Mouse (Mus musculus): ENCODE measurements around the gene Tbc1d8. TPM values are rescaled to one million over a fixed set of nuclear protein-coding genes. Genes with fewer than 3 reads are reported as not detected.

The Tbc1d8 gene
- total RNA-seq, 2 experiments from 2014 or later = 10.6 to 14.3 TPM

DNA sequence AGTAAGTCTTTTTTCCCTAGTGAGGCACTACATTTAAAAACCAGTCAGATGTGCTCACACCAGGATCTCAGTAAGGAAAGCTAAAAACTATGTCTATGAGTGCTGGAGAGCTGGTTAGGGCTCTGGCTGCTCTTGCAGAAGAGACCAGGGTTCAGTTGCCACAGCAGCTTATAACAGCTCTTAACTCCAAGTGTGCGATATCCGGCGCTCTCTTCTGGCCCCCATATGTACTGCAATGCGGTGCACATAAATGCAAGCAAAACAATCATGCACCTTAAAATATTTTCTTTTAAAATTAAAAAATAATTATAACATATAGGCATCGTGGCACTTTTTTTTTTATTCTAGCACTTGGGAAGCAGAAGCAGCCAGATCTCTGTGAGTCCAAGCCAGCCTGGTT, 49.5 kb downstream of the Tbc1d8 start:
- H3K27ac ChIP-seq = no peak overlapping the region
- no peak for DNase-seq (ENCODE audit: low spot score in 2 of 2)
- TF ChIP-seq CTCF (conservative IDR thresholded peaks at IDR 0.05) = peak; percentile 29

GRCm38 (mm10) chr1:39428280-39428679, 50.3 kb downstream of the Tbc1d8 start:
- H3K27ac ChIP-seq = no peak overlapping the region
- no peak for TF ChIP-seq CTCF (conservative IDR thresholded peaks at IDR 0.05)
- no peak overlapping the region for H3K4me3 ChIP-seq
- no peak for DNase-seq (ENCODE audit: low spot score in 2 of 2)

More for the DNA sequence above, 49.5 kb downstream of the Tbc1d8 start:
- no peak overlapping the region for H3K4me3 ChIP-seq

GRCm38 (mm10) chr1:39425497-39425896, 53.1 kb downstream of the Tbc1d8 start:
- no peak overlapping the region for H3K4me3 ChIP-seq
- DNase-seq (ENCODE audit: low spot score in 2 of 2) = no peak
- no peak for TF ChIP-seq CTCF (conservative IDR thresholded peaks at IDR 0.05)
- H3K27ac ChIP-seq = no peak overlapping the region

DNA sequence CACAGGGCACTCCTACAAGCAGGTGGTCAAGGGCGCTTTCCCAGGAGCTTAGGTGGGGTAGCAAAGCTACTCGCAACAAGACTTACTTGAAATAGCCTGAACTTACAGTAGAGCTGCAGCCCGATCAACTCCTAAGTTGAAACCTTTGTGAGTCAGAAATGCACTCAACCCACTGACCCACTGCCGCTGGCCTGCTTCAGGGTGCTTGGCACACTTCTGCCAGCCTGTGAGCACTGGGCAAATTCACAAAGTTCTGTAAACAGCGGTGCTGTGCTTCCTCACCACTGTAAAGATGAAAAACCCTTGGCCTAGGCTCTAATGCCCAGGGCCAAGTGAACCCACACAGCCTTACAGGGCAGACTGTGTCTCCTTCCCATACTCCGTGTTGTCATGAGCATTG, 57.6 kb downstream of the Tbc1d8 start:
- TF ChIP-seq CTCF (conservative IDR thresholded peaks at IDR 0.05) = no peak
- Histone ChIP-seq H3K4me3 (no peak overlapping the region), H3K27ac (no peak overlapping the region)
- no peak for DNase-seq (ENCODE audit: low spot score in 2 of 2)

GRCm38 (mm10) chr1:39418852-39419251, 59.7 kb downstream of the Tbc1d8 start:
- Histone ChIP-seq H3K27ac (no peak overlapping the region), H3K4me3 (no peak overlapping the region)
- DNase-seq (ENCODE audit: low spot score in 2 of 2) = no peak
- no peak for TF ChIP-seq CTCF (conservative IDR thresholded peaks at IDR 0.05)

DNA sequence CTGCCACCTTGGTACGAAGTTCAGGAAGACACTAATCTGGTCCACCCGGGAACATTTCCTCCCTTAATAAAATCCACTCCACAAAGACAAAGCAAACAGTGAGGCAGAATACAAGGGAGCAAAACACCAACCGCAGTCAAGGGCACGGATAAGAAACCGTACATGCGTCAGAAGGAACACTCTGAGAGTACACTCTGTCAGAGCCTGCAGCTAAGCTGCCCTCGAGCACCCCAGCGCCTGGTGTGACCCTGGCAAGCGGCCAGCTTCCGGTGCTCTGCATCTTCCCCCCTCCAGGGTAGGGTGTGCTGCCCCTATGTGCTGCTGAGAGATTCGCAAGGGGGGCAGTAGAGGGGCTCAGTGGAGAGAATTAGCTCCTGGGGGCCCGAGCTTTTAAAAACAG, 60.7 kb downstream of the Tbc1d8 start:
- no peak overlapping the region for H3K4me3 ChIP-seq
- H3K27ac ChIP-seq = no peak overlapping the region
- DNase-seq (ENCODE audit: low spot score in 2 of 2) = no peak
- TF ChIP-seq CTCF (conservative IDR thresholded peaks at IDR 0.05) = 0 out of 2 replicates have a peak, but pooled peaks have one; percentile 6

DNA sequence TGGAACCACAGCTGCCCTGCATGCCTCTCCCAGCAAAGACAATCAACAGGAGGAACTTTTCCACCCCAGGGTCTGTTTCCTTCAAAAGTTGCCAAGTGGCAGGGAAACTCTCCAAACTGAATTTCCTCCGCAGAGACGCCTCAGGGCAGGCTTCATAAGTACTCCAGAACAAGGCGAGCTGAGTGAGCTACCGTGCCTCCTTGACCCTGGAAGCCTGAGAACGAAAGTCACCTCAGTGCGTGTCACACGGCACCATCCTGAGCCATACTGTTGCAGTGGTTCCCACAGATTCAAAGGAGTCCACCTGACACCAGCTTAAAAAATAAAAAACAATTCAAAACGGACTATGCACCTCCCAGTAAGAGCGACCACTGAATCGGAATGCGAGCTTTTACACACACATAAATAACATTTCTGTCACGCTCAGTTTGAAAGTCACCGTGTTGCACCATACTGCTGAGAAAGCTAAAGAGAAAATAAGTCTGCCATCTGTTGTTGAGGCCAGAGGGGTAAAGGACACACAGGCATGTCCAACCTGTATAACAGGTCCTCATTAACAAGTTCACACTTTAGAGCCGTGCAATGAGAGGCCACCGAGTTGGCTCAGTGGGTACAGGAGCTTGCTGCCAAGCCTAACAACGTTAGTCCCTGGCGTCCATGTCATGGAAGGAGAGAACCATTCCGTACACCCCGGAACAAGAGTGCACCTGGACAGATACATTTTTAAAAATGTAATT, 68.3 kb downstream of the Tbc1d8 start:
- H3K4me3 ChIP-seq = no peak overlapping the region
- DNase-seq (ENCODE audit: low spot score in 2 of 2) = no peak
- TF ChIP-seq CTCF (conservative IDR thresholded peaks at IDR 0.05) = no peak
- H3K27ac ChIP-seq = no peak overlapping the region

- TF ChIP-seq CTCF (conservative IDR thresholded peaks at IDR 0.05) = no peak
- DNase-seq (ENCODE audit: low spot score in 2 of 2) = no peak
- Histone ChIP-seq H3K4me3 (no peak overlapping the region), H3K27ac (no peak overlapping the region)
Measured at GRCm38 (mm10) chr1:39408668-39409067, 69.9 kb downstream of the Tbc1d8 start.

DNA sequence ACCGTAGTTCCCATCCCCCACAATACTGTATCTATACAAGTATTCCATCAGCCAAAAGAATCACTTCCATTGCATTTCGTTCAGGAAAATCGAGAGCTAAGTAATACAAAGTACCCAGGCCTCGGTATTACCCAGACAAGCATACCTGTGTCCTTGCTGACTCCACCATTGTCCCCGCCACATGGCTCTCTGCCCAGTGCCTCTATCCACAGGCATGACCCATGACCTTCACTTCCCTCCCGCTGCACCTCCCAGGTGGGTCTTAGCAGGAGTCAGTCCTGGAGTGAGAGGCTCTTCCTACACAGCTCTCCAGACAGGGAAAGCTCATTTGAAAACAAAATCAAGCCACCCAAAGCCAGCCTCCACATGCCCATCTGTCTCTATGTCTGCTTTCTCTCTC, 70.4 kb downstream of the Tbc1d8 start:
- no peak overlapping the region for H3K27ac ChIP-seq
- no peak for DNase-seq (ENCODE audit: low spot score in 2 of 2)
- TF ChIP-seq CTCF (conservative IDR thresholded peaks at IDR 0.05) = no peak
- H3K4me3 ChIP-seq = no peak overlapping the region

DNA sequence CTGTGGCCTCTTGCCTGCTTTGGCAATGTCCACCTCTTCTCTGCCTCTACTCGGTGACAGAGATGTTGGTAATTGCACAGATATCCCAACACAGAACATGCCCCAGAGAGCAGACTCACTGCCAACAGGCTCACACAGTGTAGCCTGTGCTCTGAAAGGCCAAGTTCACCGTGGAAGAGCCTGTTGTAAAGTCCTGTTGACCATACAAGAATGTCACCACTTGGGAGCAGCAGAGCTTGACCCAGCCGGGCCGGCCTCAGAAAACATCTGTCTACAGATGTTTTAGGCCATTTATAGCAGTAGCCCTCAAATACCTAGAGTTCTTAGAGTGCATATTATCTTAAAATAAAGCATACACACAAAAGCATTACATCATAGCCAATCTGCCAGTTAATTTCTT, 71.4 kb downstream of the Tbc1d8 start:
- no peak overlapping the region for H3K4me3 ChIP-seq
- no peak overlapping the region for H3K27ac ChIP-seq
- DNase-seq (ENCODE audit: low spot score in 2 of 2) = no peak
- peak; percentile 37 for TF ChIP-seq CTCF (conservative IDR thresholded peaks at IDR 0.05)

DNA sequence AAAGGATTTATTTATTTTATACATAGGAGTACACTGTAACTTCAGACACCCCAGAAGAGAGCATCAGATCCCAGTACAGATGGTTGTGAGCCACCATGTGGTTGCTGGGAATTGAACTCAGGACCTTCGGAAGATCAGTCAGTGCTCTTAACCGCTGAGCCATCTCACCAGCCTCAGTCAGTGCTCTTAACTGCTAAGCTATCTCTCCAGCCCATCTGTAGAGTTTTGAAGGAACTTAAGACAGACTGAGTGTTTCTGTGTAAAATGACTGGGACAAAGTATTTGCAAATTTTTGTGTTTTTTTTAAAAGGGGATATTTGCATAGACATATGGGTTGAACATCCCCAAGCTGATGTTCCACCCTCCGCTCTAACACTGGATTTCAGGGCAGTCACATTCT, 78.4 kb downstream of the Tbc1d8 start:
- TF ChIP-seq CTCF (conservative IDR thresholded peaks at IDR 0.05) = no peak
- DNase-seq (ENCODE audit: low spot score in 2 of 2) = no peak
- no peak overlapping the region for H3K4me3 ChIP-seq
- H3K27ac ChIP-seq = no peak overlapping the region

- Histone ChIP-seq H3K27ac (no peak overlapping the region), H3K4me3 (no peak overlapping the region)
- DNase-seq (ENCODE audit: low spot score in 2 of 2) = no peak
- no peak for TF ChIP-seq CTCF (conservative IDR thresholded peaks at IDR 0.05)
Measured at GRCm38 (mm10) chr1:39399228-39399627, 79.3 kb downstream of the Tbc1d8 start.

- H3K27ac ChIP-seq = no peak overlapping the region
- no peak for DNase-seq (ENCODE audit: low spot score in 2 of 2)
- no peak for TF ChIP-seq CTCF (conservative IDR thresholded peaks at IDR 0.05)
- H3K4me3 ChIP-seq = no peak overlapping the region
Measured at GRCm38 (mm10) chr1:39398284-39398683, 80.3 kb downstream of the Tbc1d8 start.

- no peak overlapping the region for H3K27ac ChIP-seq
- no peak overlapping the region for H3K4me3 ChIP-seq
- no peak for DNase-seq (ENCODE audit: low spot score in 2 of 2)
- TF ChIP-seq CTCF (conservative IDR thresholded peaks at IDR 0.05) = no peak
Measured at GRCm38 (mm10) chr1:39396347-39396746, 82.2 kb downstream of the Tbc1d8 start.
